In the genomic region with DNA sequence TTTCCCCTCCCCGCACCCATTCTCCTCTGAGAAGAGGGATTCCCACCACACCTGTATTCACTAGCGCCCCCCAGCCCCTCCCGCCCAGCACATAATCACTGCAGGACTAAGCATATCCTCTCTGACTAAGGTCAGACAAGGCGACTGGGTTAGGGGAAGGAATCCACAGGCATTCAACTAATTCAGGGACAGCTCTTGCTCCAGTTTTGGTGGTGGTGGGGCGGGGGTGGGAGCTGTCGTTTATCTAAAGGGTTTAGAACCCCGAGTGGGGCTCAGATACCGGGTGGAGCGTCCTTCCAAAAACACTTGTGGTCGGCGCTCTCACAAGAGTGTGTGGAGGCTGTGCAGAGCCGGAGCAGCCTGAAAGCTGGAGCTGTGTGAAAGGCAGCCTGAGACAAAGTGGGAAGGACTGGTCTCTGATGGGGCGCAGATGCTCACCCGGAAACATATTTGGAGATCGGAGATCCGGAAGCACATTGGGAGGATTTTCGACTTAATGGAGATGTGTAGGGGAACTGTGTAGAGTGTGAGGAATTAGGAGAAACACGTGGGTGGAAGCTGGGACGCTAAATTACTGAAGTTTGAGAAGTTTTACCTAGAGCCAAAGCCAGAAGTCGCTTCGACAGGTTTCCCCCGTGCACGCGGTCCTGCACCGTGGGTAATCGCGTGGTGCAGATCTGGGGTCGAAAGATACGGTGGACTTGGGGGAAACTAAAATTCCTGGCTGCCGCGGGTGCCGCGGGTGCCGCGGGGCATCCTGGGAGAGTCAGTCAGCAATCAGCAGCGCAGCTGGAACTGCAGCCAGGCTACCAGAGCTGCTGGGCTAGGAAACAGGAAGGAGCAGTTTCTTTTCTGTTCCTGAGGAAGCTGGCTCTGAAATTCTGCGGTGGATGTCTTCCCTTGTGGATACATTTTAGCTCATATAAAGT, we compare ENCODE assay signal across 7 mouse cellular contexts. TPM values are rescaled to one million over a fixed set of nuclear protein-coding genes. Genes with fewer than 3 reads are reported as not detected.
DNase-seq lines count a peak whose midpoint lies in the region; ATAC-seq lines count a peak whose summit lies in the region.

No protein-coding gene starts in this region.

- intact Hi-C loops in gastrocnemius, postnatal 14 days (cut with DNase I; ENCODE audit: low total_unique reads): loop anchor here (10.0 kb wide), 1 partner anchor 242 kb away; no protein-coding TSS in a partner anchor
- intact Hi-C loops in left cerebral cortex, postnatal 36 days (cut with DNase I): loop anchor here (5.0 kb wide), 1 partner anchor 244 kb away; no protein-coding TSS in a partner anchor

- peak; percentile 78 to 93 for DNase-seq in adrenal gland, adult (ENCODE audit: inconsistent age in 2 of 2, low spot score in 1 of 2)
- peak; percentile 32 to 60 for DNase-seq in cerebellum, postnatal 4 days (ENCODE audit: low spot score in 2 of 2)
- DNase-seq in gastrocnemius, postnatal 14 days: peak; percentile 78
- peak; percentile 67 to 74 for DNase-seq in left cerebral cortex, postnatal 36 days (ENCODE audit: low spot score in 2 of 2)
- DNase-seq in mesoderm, embryonic 11.5 days (ENCODE audit: low read depth, low spot score): peak; percentile 72
- peak; percentile 70 for DNase-seq in skeletal muscle tissue, adult 2 months (ENCODE audit: low read depth, low spot score)

- ATAC-seq in inflammation-experienced regulatory T-cells, adult 6 months: peak; percentile 77

RNA-seq across cellular contexts. Expression of gene Zfp52, which starts 18.9 kb away (rescaled TPM):
- 1 to 10 TPM; 3.3 to 3.9 TPM for total RNA-seq in gastrocnemius, postnatal 14 days (2021)
- polyA plus RNA-seq in inflammation-experienced regulatory T-cells, adult 6 months (2017; shearing (Covaris generic)): 10 to 100 TPM; 16.1 to 26.4 (median 19.2) TPM
- total RNA-seq in left cerebral cortex, postnatal 36 days (2021): 1 to 10 TPM; 4.9 to 7.5 TPM

RNA-seq across cellular contexts. Expression of gene Zfp53, which starts 27.7 kb away (rescaled TPM):
- total RNA-seq in gastrocnemius, postnatal 14 days (2021): 1 to 10 TPM; 1.3 to 1.5 TPM
- polyA plus RNA-seq in inflammation-experienced regulatory T-cells, adult 6 months (2017; shearing (Covaris generic)): 10 to 100 TPM; 32.9 to 41.1 (median 34.1) TPM
- total RNA-seq in left cerebral cortex, postnatal 36 days (2021): 1 to 10 TPM; 3.6 to 4.5 TPM

RNA-seq across cellular contexts. Expression of gene Zfp948, which starts 50.3 kb away (rescaled TPM):
- total RNA-seq in gastrocnemius, postnatal 14 days (2021): 1 to 10 TPM; 2.6 to 2.7 TPM
- 1 to 10 TPM; 2.7 to 8.8 (median 4.9) TPM for polyA plus RNA-seq in inflammation-experienced regulatory T-cells, adult 6 months (2017; shearing (Covaris generic))
- 10 to 100 TPM; 10.0 to 11.0 TPM for total RNA-seq in left cerebral cortex, postnatal 36 days (2021)

Comparison
In these comparisons a context has a peak if more than half of its experiments do, and no peak if none do; other contexts are left out.
1. Peak in every context shown above with its lines: DNase-seq and ATAC-seq.